Mouse (Mus musculus): ENCODE measurements at regions not wholly inside any gene's neighbourhood (a gene's known extent, or its start where the extent isn't known, plus 50 kb on each side); places are given as distances from the start of the nearest gene placed in this dataset.

GRCm38 (mm10) chr7:78971644-78972313, 58.6 kb downstream of the Isg20 start:
- Histone ChIP-seq H3K4me3 (no peak overlapping the region), H3K9me3 (no peaks in the 10 kb centered on the region), H3K36me3 (replicated peaks) (no peaks in the 10 kb centered on the region), H3K27ac (replicated peaks) (peak overlapping the region; percentile 48; the same call in 1 of the 2 replicates), H3K27me3 (replicated peaks; ENCODE audit: low read depth, poor library complexity, severe bottlenecking) (no peaks in the 10 kb centered on the region; the same call in none of the 2 replicates), H3K4me1 (peaks cover 15% of the 10 kb centered on the region)
- WGBS = 51% methylated on average over 12 of the region's 12 CpGs
- DNase-seq (ENCODE audit: low spot score) = no peak

DNA sequence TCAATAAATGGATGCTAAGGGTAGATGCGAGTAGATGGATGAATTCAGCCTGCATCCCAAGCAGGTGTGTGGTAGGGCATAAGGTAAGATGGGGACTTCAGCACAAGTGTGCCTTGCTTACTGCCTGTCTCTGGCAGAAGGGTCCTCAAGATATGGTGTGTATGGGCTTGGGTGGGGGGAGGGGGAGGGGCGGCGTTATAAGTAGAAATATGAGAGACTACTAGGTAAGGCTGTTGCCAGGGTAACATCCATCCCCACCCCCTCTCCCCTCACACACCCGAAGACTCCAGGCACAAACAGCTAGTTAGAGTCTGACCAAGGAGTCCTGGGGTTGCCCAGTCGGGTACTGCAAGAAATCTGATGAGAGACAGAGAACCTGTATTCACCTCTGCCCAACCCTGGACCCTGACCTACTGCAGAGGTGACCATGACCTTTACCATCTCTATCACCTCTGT, 63.5 kb upstream of the Acan start:
- Histone ChIP-seq H3K36me3 (replicated peaks) (no peaks in the 10 kb centered on the region), H3K4me1 (peaks cover 24% of the 10 kb centered on the region), H3K9me3 (no peaks in the 10 kb centered on the region), H3K27me3 (replicated peaks; ENCODE audit: low read depth, poor library complexity, severe bottlenecking) (peaks cover 10% of the 10 kb centered on the region; the same call in 1 of the 2 replicates), H3K27ac (replicated peaks) (peak overlapping the region; percentile 79), H3K4me3 (peak overlapping the region; percentile 62)
- 32% methylated on average over 5 of the region's 5 CpGs for WGBS
- peak; percentile 32 for DNase-seq (ENCODE audit: low spot score)

- peaks cover 25% of the 10 kb centered on the region for H3K4me1 ChIP-seq
- no peaks in the 10 kb centered on the region for H3K9me3 ChIP-seq
- peak; percentile 86 for DNase-seq (ENCODE audit: low spot score)
- H3K4me3 ChIP-seq = peak overlapping the region; percentile 62
- 3% methylated on average over 27 of the region's 27 CpGs for WGBS
- peaks cover 10% of the 10 kb centered on the region; the same call in 1 of the 2 replicates for H3K27me3 ChIP-seq (replicated peaks; ENCODE audit: low read depth, poor library complexity, severe bottlenecking)
- no peaks in the 10 kb centered on the region for H3K36me3 ChIP-seq (replicated peaks)
- peak overlapping the region; percentile 79 for H3K27ac ChIP-seq (replicated peaks)
These were observed 62.8 kb upstream of the Acan start for GRCm38 (mm10) chr7:78990302-78991038.

DNA sequence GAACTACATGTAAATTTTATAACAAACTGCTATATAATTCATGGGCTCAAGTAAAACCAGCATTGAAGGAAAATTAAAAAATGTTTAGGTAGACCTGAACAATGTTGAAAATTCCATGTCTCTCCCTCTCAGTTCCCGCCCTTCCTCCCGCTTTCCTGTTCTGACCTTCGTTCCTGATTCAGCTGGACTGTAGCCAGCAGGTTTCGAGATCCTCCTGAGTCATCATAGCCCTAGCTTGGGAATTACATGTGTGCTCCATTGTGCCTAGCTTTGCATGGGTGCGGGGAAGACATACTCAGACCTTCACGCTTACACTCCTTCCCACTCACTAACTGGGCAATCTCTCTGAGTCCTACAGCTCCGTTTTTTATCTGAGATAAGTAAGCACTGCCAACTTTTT, 60.3 kb upstream of the Acan start:
- peaks cover 10% of the 10 kb centered on the region; the same call in 1 of the 2 replicates for H3K27me3 ChIP-seq (replicated peaks; ENCODE audit: low read depth, poor library complexity, severe bottlenecking)
- no peaks in the 10 kb centered on the region for H3K9me3 ChIP-seq
- no peak for DNase-seq (ENCODE audit: low spot score)
- no peak overlapping the region for H3K27ac ChIP-seq (replicated peaks)
- H3K4me3 ChIP-seq = no peak overlapping the region
- 91% methylated on average over 7 of the region's 7 CpGs for WGBS
- H3K36me3 ChIP-seq (replicated peaks) = no peaks in the 10 kb centered on the region
- peaks cover 23% of the 10 kb centered on the region for H3K4me1 ChIP-seq

DNA sequence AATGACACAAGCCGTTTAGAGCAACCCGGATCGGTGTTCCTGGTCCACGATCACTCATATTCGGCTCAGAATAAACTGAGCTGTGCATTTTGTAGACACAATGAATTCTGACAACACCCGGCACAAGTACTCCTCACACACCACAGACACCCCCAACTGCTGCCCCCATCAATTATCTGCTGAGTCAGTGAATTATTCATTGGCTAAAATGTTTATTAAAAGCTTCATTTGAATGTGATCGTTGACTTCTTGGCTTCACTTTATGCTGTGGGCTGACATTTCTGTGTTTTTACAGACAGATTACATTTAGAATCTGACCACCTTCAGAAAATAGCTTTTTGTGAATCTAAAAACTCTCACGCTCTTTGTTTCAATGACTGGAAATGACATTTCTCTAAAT, 59.1 kb upstream of the Acan start:
- no peak overlapping the region for H3K27ac ChIP-seq (replicated peaks)
- H3K4me3 ChIP-seq = no peak overlapping the region
- H3K4me1 ChIP-seq = peaks cover 23% of the 10 kb centered on the region
- H3K9me3 ChIP-seq = no peaks in the 10 kb centered on the region
- no peak for DNase-seq (ENCODE audit: low spot score)
- H3K36me3 ChIP-seq (replicated peaks) = no peaks in the 10 kb centered on the region
- peaks cover 8% of the 10 kb centered on the region; the same call in 1 of the 2 replicates for H3K27me3 ChIP-seq (replicated peaks; ENCODE audit: low read depth, poor library complexity, severe bottlenecking)
- 91% methylated on average over 8 of the region's 8 CpGs for WGBS

GRCm38 (mm10) chr7:78995034-78995433, 58.2 kb upstream of the Acan start:
- Histone ChIP-seq H3K4me3 (no peak overlapping the region), H3K4me1 (peaks cover 15% of the 10 kb centered on the region), H3K27me3 (replicated peaks; ENCODE audit: low read depth, poor library complexity, severe bottlenecking) (0 out of 2 replicates have a peak, but pooled peaks cover 3% of the 10 kb centered on the region), H3K27ac (replicated peaks) (no peak overlapping the region), H3K9me3 (no peaks in the 10 kb centered on the region), H3K36me3 (replicated peaks) (no peaks in the 10 kb centered on the region)
- DNase-seq (ENCODE audit: low spot score) = no peak
- WGBS = 79% methylated on average over 2 of the region's 2 CpGs

- WGBS = 79% methylated on average over 4 of the region's 4 CpGs
- Histone ChIP-seq H3K36me3 (replicated peaks) (no peaks in the 10 kb centered on the region), H3K4me3 (no peak overlapping the region), H3K9me3 (no peaks in the 10 kb centered on the region), H3K27ac (replicated peaks) (no peak overlapping the region), H3K4me1 (peaks cover 8% of the 10 kb centered on the region), H3K27me3 (replicated peaks; ENCODE audit: low read depth, poor library complexity, severe bottlenecking) (0 out of 2 replicates have a peak, but pooled peaks cover 3% of the 10 kb centered on the region)
- no peak for DNase-seq (ENCODE audit: low spot score)
These were observed 57.5 kb upstream of the Acan start for GRCm38 (mm10) chr7:78995820-78996219.

Data from embryonic facial prominence, embryonic 10.5 days (tissue).